Mouse (Mus musculus) cerebellum, postnatal 25 days (tissue): ENCODE results near the gene Col26a1.
"Not testable (repeated sequence)": the region's sequence is repeated elsewhere in the genome, so short reads cannot be mapped to it uniquely, and the experiment has no call there.

Source experiments
- DNase-seq, 2 experiments: peaks; one replicate each; pipeline ENCODE4 v3.0.0; 2021; ENCODE audit warnings: mixed read lengths in 2 of 2

The Col26a1 gene

GRCm38 (mm10) chr5:136805019-136805418, 78.0 kb downstream of the Col26a1 start:
- no peak for DNase-seq

GRCm38 (mm10) chr5:136804246-136804645, 78.8 kb downstream of the Col26a1 start:
- no peak for DNase-seq

GRCm38 (mm10) chr5:136802732-136803131, 80.3 kb downstream of the Col26a1 start:
- DNase-seq: peak; percentile 18 to 30

- DNase-seq: no peak
These were observed 86.1 kb downstream of the Col26a1 start for GRCm38 (mm10) chr5:136796917-136797316.

GRCm38 (mm10) chr5:136793807-136794206, 89.2 kb downstream of the Col26a1 start:
- no peak for DNase-seq

GRCm38 (mm10) chr5:136792541-136792940, 90.5 kb downstream of the Col26a1 start:
- DNase-seq: no peak

- DNase-seq: no peak
These were observed 91.8 kb downstream of the Col26a1 start for GRCm38 (mm10) chr5:136791204-136791603.

GRCm38 (mm10) chr5:136790570-136791196, 92.3 kb downstream of the Col26a1 start:
- peak; percentile 86 to 91 for DNase-seq

- no peak for DNase-seq
These were observed 98.5 kb downstream of the Col26a1 start for GRCm38 (mm10) chr5:136784531-136784930.

GRCm38 (mm10) chr5:136782600-136782999, 100.4 kb downstream of the Col26a1 start:
- no peak for DNase-seq

- DNase-seq: peak; percentile 34 to 60
These were observed 102.5 kb downstream of the Col26a1 start for GRCm38 (mm10) chr5:136780465-136780864.

- no peak for DNase-seq
These were observed 103.1 kb downstream of the Col26a1 start for GRCm38 (mm10) chr5:136779946-136780345.

GRCm38 (mm10) chr5:136775548-136775947, 107.5 kb downstream of the Col26a1 start:
- no peak for DNase-seq

- DNase-seq: no peak
These were observed 109.7 kb downstream of the Col26a1 start for GRCm38 (mm10) chr5:136773044-136774039.

GRCm38 (mm10) chr5:136771132-136771531, 111.9 kb downstream of the Col26a1 start:
- DNase-seq: no peak

- no peak for DNase-seq
These were observed 115.7 kb downstream of the Col26a1 start for GRCm38 (mm10) chr5:136767304-136767703.

- no peak for DNase-seq
These were observed 118.8 kb downstream of the Col26a1 start for GRCm38 (mm10) chr5:136764157-136764669.

GRCm38 (mm10) chr5:136760345-136760744, 122.7 kb downstream of the Col26a1 start:
- DNase-seq: no peak

GRCm38 (mm10) chr5:136759781-136760180, 123.2 kb downstream of the Col26a1 start:
- no peak for DNase-seq

- peak; percentile 66 to 80 for DNase-seq
These were observed 127.3 kb downstream of the Col26a1 start for GRCm38 (mm10) chr5:136755696-136756095.

GRCm38 (mm10) chr5:136754053-136754591, 128.9 kb downstream of the Col26a1 start:
- peak in 1 of 2 experiments; percentile 20 for DNase-seq

- DNase-seq: not testable (repeated sequence)
These were observed 129.8 kb downstream of the Col26a1 start for GRCm38 (mm10) chr5:136753176-136753575.

GRCm38 (mm10) chr5:136752104-136752503, 130.9 kb downstream of the Col26a1 start:
- no peak for DNase-seq
